Mouse (Mus musculus): ENCODE measurements around the gene Atxn7l1. TPM values are rescaled to one million over a fixed set of nuclear protein-coding genes. Genes with fewer than 3 reads are reported as not detected.

The Atxn7l1 gene
- polyA plus RNA-seq, 1 experiment: 90.6 TPM

- no peak overlapping the region for H3K4me3 ChIP-seq (ENCODE audit: insufficient read depth, low read length)
- H3K27ac ChIP-seq (ENCODE audit: insufficient read depth, low read depth, low read length): no peak overlapping the region
- no peak for TF ChIP-seq CTCF (IDR thresholded peaks at IDR 0.05; ENCODE audit: low read depth, low read length)
- no peak for TF ChIP-seq POLR2A (IDR thresholded peaks at IDR 0.05; ENCODE audit: borderline replicate concordance, low read depth, low read length)
- no peaks in the 10 kb centered on the region for H3K4me1 ChIP-seq (ENCODE audit: control insufficient read depth, insufficient read depth, low read length)
Measured at GRCm38 (mm10) chr12:33235771-33236323, 88.4 kb downstream of the Atxn7l1 start.

- no peaks in the 10 kb centered on the region for H3K4me1 ChIP-seq (ENCODE audit: control insufficient read depth, insufficient read depth, low read length)
- no peak overlapping the region for H3K4me3 ChIP-seq (ENCODE audit: insufficient read depth, low read length)
- TF ChIP-seq CTCF (IDR thresholded peaks at IDR 0.05; ENCODE audit: low read depth, low read length): peak; percentile 35; the same call in 1 of the 2 replicates
- TF ChIP-seq POLR2A (IDR thresholded peaks at IDR 0.05; ENCODE audit: borderline replicate concordance, low read depth, low read length): no peak
- no peak overlapping the region for H3K27ac ChIP-seq (ENCODE audit: insufficient read depth, low read depth, low read length)
Measured at GRCm38 (mm10) chr12:33236344-33237049, 89.0 kb downstream of the Atxn7l1 start.

GRCm38 (mm10) chr12:33237108-33237507, 89.6 kb downstream of the Atxn7l1 start:
- Histone ChIP-seq H3K4me3 (ENCODE audit: insufficient read depth, low read length) (no peak overlapping the region), H3K27ac (ENCODE audit: insufficient read depth, low read depth, low read length) (no peak overlapping the region), H3K4me1 (ENCODE audit: control insufficient read depth, insufficient read depth, low read length) (no peaks in the 10 kb centered on the region)
- TF ChIP-seq CTCF (IDR thresholded peaks at IDR 0.05; ENCODE audit: low read depth, low read length) (no peak), POLR2A (IDR thresholded peaks at IDR 0.05; ENCODE audit: borderline replicate concordance, low read depth, low read length) (no peak)

GRCm38 (mm10) chr12:33242679-33243078, 95.2 kb downstream of the Atxn7l1 start:
- Histone ChIP-seq H3K27ac (ENCODE audit: insufficient read depth, low read depth, low read length) (no peak overlapping the region), H3K4me3 (ENCODE audit: insufficient read depth, low read length) (no peak overlapping the region), H3K4me1 (ENCODE audit: control insufficient read depth, insufficient read depth, low read length) (peaks cover 3% of the 10 kb centered on the region)
- TF ChIP-seq CTCF (IDR thresholded peaks at IDR 0.05; ENCODE audit: low read depth, low read length) (no peak), POLR2A (IDR thresholded peaks at IDR 0.05; ENCODE audit: borderline replicate concordance, low read depth, low read length) (no peak)

- TF ChIP-seq CTCF (IDR thresholded peaks at IDR 0.05; ENCODE audit: low read depth, low read length): no peak
- TF ChIP-seq POLR2A (IDR thresholded peaks at IDR 0.05; ENCODE audit: borderline replicate concordance, low read depth, low read length): no peak
- Histone ChIP-seq H3K4me1 (ENCODE audit: control insufficient read depth, insufficient read depth, low read length) (peaks cover 3% of the 10 kb centered on the region), H3K4me3 (ENCODE audit: insufficient read depth, low read length) (no peak overlapping the region), H3K27ac (ENCODE audit: insufficient read depth, low read depth, low read length) (no peak overlapping the region)
Measured at GRCm38 (mm10) chr12:33244132-33244875, 96.8 kb downstream of the Atxn7l1 start.

GRCm38 (mm10) chr12:33245455-33245854, 98.0 kb downstream of the Atxn7l1 start:
- Histone ChIP-seq H3K4me1 (ENCODE audit: control insufficient read depth, insufficient read depth, low read length) (peaks cover 3% of the 10 kb centered on the region), H3K4me3 (ENCODE audit: insufficient read depth, low read length) (no peak overlapping the region), H3K27ac (ENCODE audit: insufficient read depth, low read depth, low read length) (no peak overlapping the region)
- TF ChIP-seq CTCF (IDR thresholded peaks at IDR 0.05; ENCODE audit: low read depth, low read length) (no peak), POLR2A (IDR thresholded peaks at IDR 0.05; ENCODE audit: borderline replicate concordance, low read depth, low read length) (no peak)

GRCm38 (mm10) chr12:33246878-33247277, 99.4 kb downstream of the Atxn7l1 start:
- TF ChIP-seq CTCF (IDR thresholded peaks at IDR 0.05; ENCODE audit: low read depth, low read length): no peak
- no peak for TF ChIP-seq POLR2A (IDR thresholded peaks at IDR 0.05; ENCODE audit: borderline replicate concordance, low read depth, low read length)
- Histone ChIP-seq H3K4me3 (ENCODE audit: insufficient read depth, low read length) (no peak overlapping the region), H3K27ac (ENCODE audit: insufficient read depth, low read depth, low read length) (no peak overlapping the region), H3K4me1 (ENCODE audit: control insufficient read depth, insufficient read depth, low read length) (peaks cover 3% of the 10 kb centered on the region)

GRCm38 (mm10) chr12:33250197-33250596, 102.7 kb downstream of the Atxn7l1 start:
- TF ChIP-seq CTCF (IDR thresholded peaks at IDR 0.05; ENCODE audit: low read depth, low read length): no peak
- TF ChIP-seq POLR2A (IDR thresholded peaks at IDR 0.05; ENCODE audit: borderline replicate concordance, low read depth, low read length): no peak
- Histone ChIP-seq H3K4me3 (ENCODE audit: insufficient read depth, low read length) (no peak overlapping the region), H3K27ac (ENCODE audit: insufficient read depth, low read depth, low read length) (no peak overlapping the region), H3K4me1 (ENCODE audit: control insufficient read depth, insufficient read depth, low read length) (peaks cover 3% of the 10 kb centered on the region)

GRCm38 (mm10) chr12:33251399-33251798, 103.9 kb downstream of the Atxn7l1 start:
- H3K4me1 ChIP-seq (ENCODE audit: control insufficient read depth, insufficient read depth, low read length): no peaks in the 10 kb centered on the region
- H3K4me3 ChIP-seq (ENCODE audit: insufficient read depth, low read length): no peak overlapping the region
- no peak overlapping the region for H3K27ac ChIP-seq (ENCODE audit: insufficient read depth, low read depth, low read length)
- TF ChIP-seq POLR2A (IDR thresholded peaks at IDR 0.05; ENCODE audit: borderline replicate concordance, low read depth, low read length) (no peak), CTCF (IDR thresholded peaks at IDR 0.05; ENCODE audit: low read depth, low read length) (no peak)

- TF ChIP-seq POLR2A (IDR thresholded peaks at IDR 0.05; ENCODE audit: borderline replicate concordance, low read depth, low read length) (no peak), CTCF (IDR thresholded peaks at IDR 0.05; ENCODE audit: low read depth, low read length) (no peak)
- H3K4me1 ChIP-seq (ENCODE audit: control insufficient read depth, insufficient read depth, low read length): no peaks in the 10 kb centered on the region
- H3K27ac ChIP-seq (ENCODE audit: insufficient read depth, low read depth, low read length): no peak overlapping the region
- H3K4me3 ChIP-seq (ENCODE audit: insufficient read depth, low read length): no peak overlapping the region
Measured at GRCm38 (mm10) chr12:33252621-33253020, 105.1 kb downstream of the Atxn7l1 start.

All from bone marrow macrophage, adult 2 months (primary cell).